Mouse (Mus musculus) cerebellum, adult 18-20 months (tissue): ENCODE results near the gene Siva1.

Experiments
- DNase-seq, 2 experiments: peaks; one replicate each; pipeline ENCODE4 v3.0.0; 2021

The Siva1 gene

GRCm38 (mm10) chr12:112625700-112626099 lies 18.8 kb upstream of the Siva1 start:
- DNase-seq, result no peak

- no peak for DNase-seq
Observed at GRCm38 (mm10) chr12:112626455-112626854, 18.0 kb upstream of the Siva1 start.

- no peak for DNase-seq
Observed at GRCm38 (mm10) chr12:112627097-112627881, 17.2 kb upstream of the Siva1 start.

GRCm38 (mm10) chr12:112628197-112628596 lies 16.3 kb upstream of the Siva1 start:
- DNase-seq, result no peak

- peak; percentile 43 to 54 for DNase-seq
Observed at GRCm38 (mm10) chr12:112628928-112629721, 15.4 kb upstream of the Siva1 start.

GRCm38 (mm10) chr12:112630029-112630428 lies 14.4 kb upstream of the Siva1 start:
- no peak for DNase-seq

DNA sequence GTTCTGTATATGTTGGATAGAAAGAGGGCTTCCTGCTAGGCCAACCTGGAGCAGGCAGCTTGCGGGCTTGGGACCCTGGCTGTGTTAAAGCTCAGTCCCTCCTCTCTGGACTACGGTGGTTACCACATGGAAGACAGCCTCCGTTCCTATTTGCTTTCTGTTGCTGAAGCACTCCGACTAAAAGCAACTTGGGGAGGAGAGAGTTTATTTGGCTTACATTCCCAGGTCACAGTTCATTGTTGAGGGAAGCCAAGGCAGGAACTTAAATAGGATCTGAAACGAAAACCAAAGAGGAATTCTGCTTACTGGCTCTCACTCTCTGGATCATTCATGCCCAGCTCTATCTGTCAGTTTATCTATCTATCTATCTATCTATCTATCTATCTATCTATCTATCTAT lies 13.7 kb upstream of the Siva1 start:
- no peak for DNase-seq

GRCm38 (mm10) chr12:112631472-112631871 lies 13.0 kb upstream of the Siva1 start:
- no peak for DNase-seq

DNA sequence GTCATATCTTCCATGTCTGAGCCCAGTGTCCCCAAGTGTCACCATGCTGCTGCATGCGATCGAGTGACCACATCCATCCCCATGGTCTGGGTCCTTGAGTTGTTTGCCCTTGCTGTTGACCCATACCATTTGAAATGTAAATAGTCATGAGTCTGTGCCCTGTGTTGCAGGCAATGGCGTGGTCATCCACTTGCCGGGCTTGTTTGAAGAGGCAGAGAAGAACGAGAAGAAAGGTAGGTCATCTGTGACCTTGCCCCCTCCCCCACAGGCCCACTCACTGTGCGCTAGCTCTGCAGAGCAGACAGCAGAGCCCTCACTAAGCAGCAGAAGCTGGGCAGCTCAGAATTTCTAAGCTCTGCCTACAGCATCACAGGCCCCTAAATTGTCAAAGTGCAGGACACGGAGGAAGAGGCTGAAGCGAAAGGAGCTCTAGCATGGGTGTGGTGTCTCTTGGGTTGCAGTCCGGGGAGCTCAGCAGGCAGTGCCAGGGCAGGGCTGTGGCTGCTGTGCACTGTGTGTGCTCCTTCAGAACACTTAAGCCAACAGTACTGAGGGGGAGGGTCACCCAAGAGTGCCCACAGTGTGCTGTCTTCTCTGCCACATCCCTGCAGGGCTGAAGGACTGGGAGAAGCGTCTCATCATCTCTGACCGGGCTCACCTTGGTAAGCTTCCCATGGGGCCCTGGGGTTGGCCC lies 12.2 kb upstream of the Siva1 start:
- DNase-seq, result no peak

DNA sequence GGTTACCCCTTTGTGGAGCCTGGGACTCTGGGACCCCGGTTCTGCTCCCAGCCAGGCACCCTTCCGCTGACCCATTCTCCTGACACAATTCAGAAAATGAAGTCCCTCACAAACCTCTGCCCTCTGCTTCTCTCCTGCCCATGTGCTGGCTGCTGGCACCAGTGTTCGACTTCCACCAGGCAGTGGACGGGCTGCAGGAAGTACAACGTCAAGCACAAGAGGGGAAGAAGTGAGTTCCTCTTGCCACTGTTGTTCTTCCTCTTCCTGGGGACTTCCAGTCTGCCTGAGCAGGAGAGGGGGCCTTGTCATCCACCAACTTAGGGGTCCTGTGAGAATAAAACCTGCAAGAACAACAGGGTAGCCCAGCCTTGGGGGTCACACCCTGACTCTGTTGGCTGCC lies 11.6 kb upstream of the Siva1 start:
- no peak for DNase-seq

- no peak for DNase-seq
Observed at GRCm38 (mm10) chr12:112633686-112634085, 10.8 kb upstream of the Siva1 start.

- DNase-seq, result no peak
Observed at GRCm38 (mm10) chr12:112639526-112639925, 5.0 kb upstream of the Siva1 start.

- no peak for DNase-seq
Observed at GRCm38 (mm10) chr12:112643126-112643525, 1.4 kb upstream of the Siva1 start.

DNA sequence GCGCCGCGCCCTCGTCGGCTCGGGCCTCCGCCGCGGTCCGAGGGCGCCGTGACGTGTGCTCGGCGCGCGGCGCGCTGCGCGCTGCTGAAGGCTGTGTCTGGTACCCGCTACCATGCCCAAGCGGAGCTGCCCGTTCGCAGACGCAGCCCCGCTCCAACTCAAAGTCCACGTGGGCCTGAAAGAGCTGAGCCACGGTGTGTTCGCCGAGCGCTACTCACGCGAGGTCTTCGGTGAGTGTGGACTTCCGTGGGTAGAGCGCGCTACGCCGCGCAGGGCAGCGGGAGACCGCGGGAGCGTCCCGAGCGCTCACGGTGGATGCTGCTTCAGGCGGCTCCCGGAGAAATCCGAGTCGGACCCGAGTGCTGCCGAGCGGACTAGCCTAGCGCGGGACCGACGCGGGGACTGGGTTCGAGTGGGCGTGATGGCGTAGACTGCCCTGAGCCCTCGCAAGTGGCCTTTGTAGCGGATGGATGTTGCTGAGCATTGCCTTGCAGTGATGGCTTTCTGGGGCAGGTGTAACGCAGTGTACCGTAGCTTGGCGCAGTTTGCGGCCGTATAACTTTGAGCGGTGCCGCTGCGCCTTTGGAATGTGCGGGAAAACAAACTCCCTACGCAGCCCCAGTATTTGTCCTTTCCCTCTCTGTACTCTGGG lies 502 bp downstream of the Siva1 start:
- DNase-seq, result peak in 1 of 2 experiments; percentile 68

DNA sequence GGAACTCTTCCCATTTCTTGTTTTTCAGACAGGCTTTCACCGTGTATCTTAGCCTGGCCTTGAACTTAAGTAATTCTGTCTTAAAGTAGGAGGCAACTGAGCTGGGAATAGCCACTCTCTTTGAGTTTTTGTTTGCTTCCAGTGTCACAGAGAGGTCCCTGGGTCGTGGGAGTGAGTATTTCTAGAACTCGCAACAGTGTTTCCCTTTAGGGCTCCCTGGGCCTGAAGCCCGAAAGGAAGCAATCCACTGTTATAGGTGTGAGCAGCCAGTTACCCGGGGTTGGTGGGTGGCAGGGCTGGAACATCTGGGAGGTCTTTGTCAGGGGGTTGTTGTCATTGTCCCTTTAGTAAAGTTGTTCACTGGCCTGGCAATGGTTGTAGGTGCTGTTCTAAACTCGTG lies 1.7 kb downstream of the Siva1 start:
- DNase-seq, result no peak

GRCm38 (mm10) chr12:112648081-112648480 lies 3.6 kb downstream of the Siva1 start:
- no peak for DNase-seq

- DNase-seq, result no peak
Observed at GRCm38 (mm10) chr12:112651778-112652439, 7.4 kb downstream of the Siva1 start.

DNA sequence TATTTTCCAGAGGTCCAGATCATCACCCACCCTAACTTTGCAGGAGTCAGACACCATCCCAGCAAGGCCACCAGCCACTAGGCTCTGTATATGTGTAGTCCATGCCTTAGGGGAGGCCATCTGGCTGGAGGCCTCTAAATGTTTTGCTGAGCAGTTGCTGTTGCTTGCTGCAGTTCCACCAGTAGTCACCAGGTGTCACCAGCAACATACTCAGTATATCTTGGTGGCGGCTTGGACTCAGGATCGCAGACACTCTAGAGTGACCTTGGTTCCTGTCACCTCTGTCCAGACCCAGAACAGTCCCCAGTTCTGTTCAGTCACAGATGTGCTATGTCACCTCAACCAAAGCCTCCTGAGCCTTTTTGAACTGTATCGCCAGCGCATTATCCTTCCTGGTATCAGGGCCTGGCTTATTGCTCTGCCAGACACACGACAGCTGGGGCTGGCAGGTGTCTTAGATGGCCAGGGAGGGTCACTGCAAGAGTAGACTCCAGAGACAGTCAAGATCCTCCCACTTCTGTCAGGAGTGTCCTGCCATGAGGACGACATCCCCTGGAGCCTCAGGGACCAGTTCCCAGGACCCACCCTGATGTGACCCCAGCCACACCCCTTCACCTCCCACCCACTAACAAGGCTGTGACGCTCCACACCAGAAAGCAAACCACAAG lies 8.8 kb downstream of the Siva1 start:
- DNase-seq, result peak; percentile 92 to 93

- DNase-seq, result no peak
Observed at GRCm38 (mm10) chr12:112654076-112654475, 9.6 kb downstream of the Siva1 start.

DNA sequence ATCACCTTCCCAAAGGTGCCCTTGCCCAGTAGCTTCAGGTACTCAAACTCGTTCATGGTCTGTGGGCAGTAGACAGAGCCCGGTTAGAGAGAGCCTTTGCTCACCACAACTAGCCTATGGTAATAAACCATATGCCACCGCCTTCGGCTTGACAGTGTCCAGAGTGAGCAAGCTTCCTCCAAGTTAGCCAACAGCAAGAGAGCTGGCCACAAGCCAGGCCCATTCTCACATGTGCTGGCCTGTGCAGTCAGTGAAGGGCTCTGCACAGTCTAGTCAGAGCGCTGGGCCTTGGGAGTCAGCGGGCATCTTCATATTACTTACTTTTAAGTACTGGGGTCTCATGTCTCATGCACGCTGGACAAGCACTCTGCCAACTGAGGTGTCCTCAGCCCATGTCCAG lies 14.1 kb downstream of the Siva1 start:
- peak; percentile 79 for DNase-seq

- DNase-seq, result peak; percentile 73 to 80
Observed at GRCm38 (mm10) chr12:112659109-112659508, 14.6 kb downstream of the Siva1 start.
